Mouse (Mus musculus) neural tube, embryonic 15.5 days (tissue): ENCODE measurements at regions not wholly inside any gene's neighbourhood (a gene's known extent, or its start where the extent isn't known, plus 50 kb on each side); places are given as distances from the start of the nearest gene placed in this dataset.

ENCODE experiments used
- ATAC-seq: fragments of 200-750 bp; cut with Nextera tagmentation; 2 replicates; pipeline ENCODE4 v1.8.0; 2017; ENCODE audit warnings: mild to moderate bottlenecking, moderate TSS enrichment, moderate library complexity; ENCODE audit not compliant: low FRiP score
- H3K27ac ChIP-seq: fragments of 300-500 bp; sonication (generic); replicated peaks from 2 replicates; pipeline ENCODE4 v1.5.1; 2015; ENCODE audit warnings: mild to moderate bottlenecking, inconsistent platforms
- H3K27me3 ChIP-seq: fragments of 300-500 bp; sonication (generic); replicated peaks from 2 replicates; pipeline ENCODE4 v1.6.1; 2015; ENCODE audit warnings: inconsistent platforms
- H3K36me3 ChIP-seq: fragments of 300-500 bp; sonication (generic); 2 replicates; pipeline ENCODE4 v1.6.1; 2015; ENCODE audit warnings: inconsistent platforms
- H3K4me1 ChIP-seq: fragments of 300-500 bp; sonication (generic); 2 replicates; pipeline ENCODE4 v1.6.1; 2015; ENCODE audit warnings: inconsistent platforms
- H3K4me2 ChIP-seq: fragments of 300-500 bp; sonication (generic); 2 replicates; pipeline ENCODE4 v1.6.1; 2015; ENCODE audit warnings: inconsistent platforms, mild to moderate bottlenecking, moderate library complexity
- H3K4me3 ChIP-seq: fragments of 300-500 bp; sonication (generic); replicated peaks from 2 replicates; pipeline ENCODE4 v1.5.1; 2015; ENCODE audit warnings: mild to moderate bottlenecking, inconsistent platforms
- H3K9ac ChIP-seq: fragments of 300-500 bp; sonication (generic); replicated peaks from 2 replicates; pipeline ENCODE4 v1.6.1; 2015; ENCODE audit warnings: mild to moderate bottlenecking, inconsistent platforms
- H3K9me3 ChIP-seq: fragments of 300-500 bp; sonication (generic); replicated peaks from 2 replicates; pipeline ENCODE4 v1.6.1; 2016; ENCODE audit warnings: inconsistent platforms
- WGBS: fragments of 180-500 bp; shearing (Covaris S2); methylation state at CpG from one replicate; pipeline ENCODE4 v1.1.7; 2015; ENCODE audit warnings: mixed read lengths; 5-methylcytosine and 5-hydroxymethylcytosine counted together

DNA sequence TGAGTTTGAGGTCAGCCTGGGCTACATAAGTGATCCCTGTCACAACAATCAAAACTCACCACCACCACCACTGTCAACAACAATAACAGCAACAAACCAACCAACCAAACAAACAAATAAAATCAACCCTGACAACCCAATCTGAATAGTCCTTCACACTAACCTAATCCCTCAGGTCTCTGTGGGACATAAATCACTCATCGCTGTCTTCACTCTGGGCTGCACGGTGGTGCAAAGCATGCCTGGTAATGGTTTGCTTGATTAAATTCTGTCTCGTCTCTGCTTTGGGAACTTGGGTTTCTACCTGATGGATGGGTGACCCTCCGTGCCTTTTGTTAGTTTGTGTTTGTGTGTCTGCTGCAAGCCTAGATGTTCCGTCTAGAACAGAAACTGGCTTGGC, 100.6 kb downstream of the Slc17a6 start:
- no peak overlapping the region for H3K27ac ChIP-seq
- H3K4me3 ChIP-seq, result no peak overlapping the region
- no peaks in the 10 kb centered on the region for H3K27me3 ChIP-seq
- H3K4me1 ChIP-seq, result no peaks in the 10 kb centered on the region
- H3K36me3 ChIP-seq, result no peaks in the 10 kb centered on the region
- H3K9ac ChIP-seq, result no peak overlapping the region
- ATAC-seq, result no peak
- no peak overlapping the region for H3K4me2 ChIP-seq
- H3K9me3 ChIP-seq, result no peaks in the 10 kb centered on the region
- WGBS, result 45% methylated on average over 5 of the region's 5 CpGs

DNA sequence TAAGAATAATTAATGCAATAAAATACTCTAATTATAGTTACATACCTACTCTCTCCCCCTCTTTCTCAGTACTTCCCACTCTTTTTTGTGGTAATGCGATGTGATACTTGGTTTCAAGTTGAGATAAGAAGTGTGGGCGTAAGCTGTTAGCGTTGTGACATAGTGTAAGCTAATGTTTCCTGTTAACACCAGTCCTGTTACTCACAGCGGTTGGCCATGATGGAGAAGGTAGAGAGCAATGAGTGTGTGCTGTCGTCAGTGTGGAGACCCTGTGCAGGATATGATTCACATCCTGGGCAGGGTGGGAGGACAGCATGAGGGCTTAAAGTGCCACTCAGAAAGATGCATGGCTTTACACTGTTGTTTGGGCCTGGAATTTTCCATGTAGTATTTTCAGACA, 102.1 kb downstream of the Slc17a6 start:
- H3K36me3 ChIP-seq, result no peaks in the 10 kb centered on the region
- no peak overlapping the region for H3K27ac ChIP-seq
- ATAC-seq, result no peak
- H3K27me3 ChIP-seq, result no peaks in the 10 kb centered on the region
- no peak overlapping the region for H3K9ac ChIP-seq
- no peaks in the 10 kb centered on the region for H3K9me3 ChIP-seq
- 78% methylated on average over 5 of the region's 5 CpGs for WGBS
- H3K4me1 ChIP-seq, result no peaks in the 10 kb centered on the region
- no peak overlapping the region for H3K4me2 ChIP-seq
- H3K4me3 ChIP-seq, result no peak overlapping the region

DNA sequence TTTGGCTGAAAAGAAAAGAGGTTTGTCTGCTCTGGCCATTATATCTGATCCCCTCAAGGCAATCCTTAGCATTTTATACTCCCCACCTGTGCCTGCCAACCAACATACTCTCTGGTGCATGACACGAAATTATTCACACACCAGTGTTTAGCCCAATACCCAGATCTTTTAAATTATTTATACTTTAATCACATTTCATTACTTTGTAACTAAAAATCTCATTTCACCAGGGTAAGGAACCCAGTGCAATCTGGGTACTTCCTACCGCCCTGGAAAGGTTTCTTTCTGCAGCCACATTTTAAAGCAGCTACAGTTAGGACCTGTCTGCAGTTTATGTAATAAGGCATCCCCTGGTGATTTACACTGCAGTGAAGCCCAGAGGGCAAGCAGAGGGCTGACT, 114.5 kb downstream of the Slc17a6 start:
- no peak overlapping the region for H3K4me3 ChIP-seq
- H3K9me3 ChIP-seq, result no peaks in the 10 kb centered on the region
- 33% methylated on average over 2 of the region's 2 CpGs for WGBS
- no peak overlapping the region for H3K4me2 ChIP-seq
- H3K27ac ChIP-seq, result peak overlapping the region; percentile 63
- H3K27me3 ChIP-seq, result no peaks in the 10 kb centered on the region
- H3K9ac ChIP-seq, result no peak overlapping the region
- no peaks in the 10 kb centered on the region for H3K36me3 ChIP-seq
- peaks cover 12% of the 10 kb centered on the region; the same call in 1 of the 2 replicates for H3K4me1 ChIP-seq
- ATAC-seq, result peak; percentile 52; the same call in 1 of the 2 replicates

DNA sequence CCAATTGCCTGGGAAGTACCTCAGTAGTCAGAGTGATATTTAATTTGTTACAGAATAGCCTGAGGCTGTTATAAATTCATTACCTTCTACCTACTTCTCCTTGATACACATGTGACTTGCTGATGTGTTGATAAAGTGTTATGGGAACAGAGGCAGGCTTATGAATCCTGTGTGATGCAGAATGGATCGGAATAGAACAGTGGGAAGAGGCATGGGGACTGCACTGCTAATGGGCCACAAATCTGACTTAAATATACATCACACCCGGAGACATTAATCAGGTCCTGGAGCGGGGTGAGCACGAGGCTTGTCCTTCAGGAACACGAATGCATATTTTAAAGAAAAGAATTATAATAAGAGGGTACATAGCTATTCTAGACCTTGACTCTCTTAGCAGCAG, 117.8 kb downstream of the Slc17a6 start:
- Histone ChIP-seq H3K4me3 (no peak overlapping the region), H3K27me3 (no peaks in the 10 kb centered on the region), H3K4me2 (no peak overlapping the region), H3K36me3 (no peaks in the 10 kb centered on the region), H3K9ac (no peak overlapping the region), H3K4me1 (peaks cover 19% of the 10 kb centered on the region; the same call in 1 of the 2 replicates), H3K27ac (peak overlapping the region; percentile 67; the same call in 1 of the 2 replicates), H3K9me3 (no peaks in the 10 kb centered on the region)
- ATAC-seq, result no peak
- WGBS, result 35% methylated on average over 5 of the region's 5 CpGs

DNA sequence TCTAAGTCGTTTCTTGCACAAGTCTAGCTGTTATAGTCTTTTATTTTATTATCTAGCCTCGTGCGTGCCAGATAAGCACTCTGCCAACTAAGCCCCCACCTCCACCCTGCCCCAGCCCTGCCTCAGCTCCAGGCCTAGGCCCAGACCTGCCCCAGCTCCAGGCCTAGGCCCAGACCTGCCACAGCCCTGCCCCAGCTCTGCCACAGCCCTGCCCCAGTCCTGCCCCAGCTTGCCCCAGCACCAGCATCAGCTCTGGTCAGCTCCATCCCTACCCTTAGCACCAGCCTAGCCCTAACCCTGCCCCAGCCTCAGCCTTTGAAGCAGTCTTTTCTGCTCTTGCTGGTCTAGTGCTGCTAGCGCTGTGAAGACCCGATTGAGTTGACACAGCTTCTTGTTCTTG, 119.1 kb downstream of the Slc17a6 start:
- no peaks in the 10 kb centered on the region for H3K9me3 ChIP-seq
- no peak for ATAC-seq
- H3K4me3 ChIP-seq, result no peak overlapping the region
- H3K4me2 ChIP-seq, result no peak overlapping the region
- peak overlapping the region; percentile 68 for H3K27ac ChIP-seq
- H3K27me3 ChIP-seq, result no peaks in the 10 kb centered on the region
- 72% methylated on average over 5 of the region's 5 CpGs for WGBS
- no peaks in the 10 kb centered on the region for H3K36me3 ChIP-seq
- peaks cover 19% of the 10 kb centered on the region; the same call in 1 of the 2 replicates for H3K4me1 ChIP-seq
- no peak overlapping the region for H3K9ac ChIP-seq

DNA sequence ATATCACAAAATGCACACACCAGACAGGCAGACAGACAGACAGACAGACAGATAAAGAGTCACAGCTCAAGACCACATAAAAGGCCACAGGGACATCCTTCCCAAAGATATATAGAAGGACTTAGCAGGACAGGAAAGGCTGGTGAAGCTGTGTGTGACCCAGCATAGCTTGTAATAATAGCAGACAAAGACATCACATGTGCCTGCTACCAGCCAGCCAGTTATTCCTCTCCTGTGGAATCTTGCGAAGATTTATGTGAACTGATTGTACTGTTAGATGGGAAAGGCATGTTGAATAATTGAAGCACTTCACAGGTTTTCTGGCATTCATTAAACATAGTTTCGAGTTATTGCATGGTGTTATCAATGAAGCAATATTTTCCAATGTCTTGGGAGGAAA, 119.1 kb upstream of the Gas2 start:
- no peaks in the 10 kb centered on the region for H3K9me3 ChIP-seq
- no peaks in the 10 kb centered on the region for H3K27me3 ChIP-seq
- H3K36me3 ChIP-seq, result no peaks in the 10 kb centered on the region
- ATAC-seq, result peak; percentile 67; the same call in 1 of the 2 replicates
- 58% methylated on average over 2 of the region's 2 CpGs for WGBS
- no peak overlapping the region for H3K4me2 ChIP-seq
- no peak overlapping the region for H3K4me3 ChIP-seq
- peak overlapping the region; percentile 79 for H3K27ac ChIP-seq
- H3K4me1 ChIP-seq, result peaks cover 11% of the 10 kb centered on the region; the same call in 1 of the 2 replicates
- no peak overlapping the region for H3K9ac ChIP-seq

DNA sequence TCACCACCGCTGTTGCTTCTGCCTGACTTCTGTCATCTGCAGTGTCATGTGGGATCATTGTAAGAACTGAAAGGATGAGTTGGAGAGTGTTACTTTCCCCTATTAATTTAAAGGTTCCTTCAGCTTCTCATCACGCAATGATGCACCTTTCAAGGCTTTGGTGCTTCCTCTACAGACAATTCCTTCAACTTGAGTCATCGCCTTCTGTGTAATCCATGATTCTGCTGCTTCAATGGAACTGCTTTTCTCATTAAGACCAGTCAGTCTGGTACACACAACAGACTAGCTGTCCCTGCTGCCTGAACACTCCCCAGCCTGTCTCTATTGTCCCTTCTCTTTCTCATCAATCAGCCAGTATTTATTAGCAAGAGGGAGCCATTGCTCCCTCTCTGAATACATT, 116.2 kb upstream of the Gas2 start:
- no peaks in the 10 kb centered on the region for H3K36me3 ChIP-seq
- H3K27me3 ChIP-seq, result no peaks in the 10 kb centered on the region
- no peak overlapping the region for H3K4me2 ChIP-seq
- no peak overlapping the region for H3K9ac ChIP-seq
- H3K9me3 ChIP-seq, result no peaks in the 10 kb centered on the region
- H3K27ac ChIP-seq, result no peak overlapping the region; the same call in 1 of the 2 replicates
- ATAC-seq, result no peak
- H3K4me1 ChIP-seq, result peaks cover 32% of the 10 kb centered on the region
- 64% methylated on average over 3 of the region's 3 CpGs for WGBS
- no peak overlapping the region for H3K4me3 ChIP-seq

DNA sequence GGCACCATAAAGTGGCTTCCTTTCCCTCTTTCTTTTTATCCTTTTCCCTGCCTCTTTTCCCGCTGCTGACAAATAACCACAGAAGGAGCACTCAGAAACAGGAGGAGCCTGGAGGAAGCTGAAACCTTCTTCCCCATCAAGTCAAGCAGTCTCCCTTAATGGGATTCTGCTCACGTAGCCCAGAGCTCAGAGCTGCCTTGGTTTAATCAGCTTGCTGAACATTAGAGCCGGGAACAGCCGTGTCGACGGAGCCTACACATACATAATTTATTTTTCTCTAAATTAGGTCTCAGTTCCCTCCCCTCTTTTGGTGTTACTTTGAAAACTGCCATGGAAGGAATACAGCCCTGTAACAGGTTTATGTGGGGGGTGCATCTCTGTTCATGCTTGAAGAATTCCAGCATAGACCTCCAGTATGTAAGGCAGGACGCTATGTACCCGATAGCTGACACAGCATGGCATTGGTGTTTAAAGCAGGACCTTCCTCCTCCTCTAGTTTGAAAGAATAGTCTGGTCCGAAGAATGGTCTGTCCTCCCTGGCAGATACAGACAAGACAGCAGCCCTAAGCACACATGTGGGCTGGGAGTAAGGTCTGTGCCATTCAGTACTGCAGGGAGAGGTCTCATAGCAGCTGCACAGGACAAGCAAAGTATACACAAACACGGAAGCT, 113.0 kb upstream of the Gas2 start:
- Histone ChIP-seq H3K4me3 (peak overlapping the region; percentile 10), H3K27ac (peak overlapping the region; percentile 87), H3K27me3 (no peaks in the 10 kb centered on the region), H3K4me2 (peak overlapping the region; percentile 48), H3K9ac (0 out of 2 replicates have a peak overlapping the region, but pooled peaks have one; percentile 4), H3K36me3 (no peaks in the 10 kb centered on the region), H3K9me3 (no peaks in the 10 kb centered on the region), H3K4me1 (peaks cover 21% of the 10 kb centered on the region)
- WGBS, result 17% methylated on average over 10 of the region's 10 CpGs
- ATAC-seq, result peak; percentile 93

GRCm38 (mm10) chr7:51749304-51750129, 112.3 kb upstream of the Gas2 start:
- ATAC-seq, result peak; percentile 45
- WGBS, result 34% methylated on average over 14 of the region's 14 CpGs
- Histone ChIP-seq H3K27ac (peak overlapping the region; percentile 87), H3K27me3 (no peaks in the 10 kb centered on the region), H3K4me3 (no peak overlapping the region), H3K4me1 (peaks cover 26% of the 10 kb centered on the region), H3K9me3 (no peaks in the 10 kb centered on the region), H3K36me3 (no peaks in the 10 kb centered on the region), H3K9ac (0 out of 2 replicates have a peak overlapping the region, but pooled peaks have one; percentile 3), H3K4me2 (peak overlapping the region; percentile 48)

GRCm38 (mm10) chr7:51750271-51750670, 111.5 kb upstream of the Gas2 start:
- no peaks in the 10 kb centered on the region for H3K36me3 ChIP-seq
- WGBS, result 73% methylated on average over 1 of the region's 1 CpGs
- ATAC-seq, result no peak
- H3K9me3 ChIP-seq, result no peaks in the 10 kb centered on the region
- no peak overlapping the region for H3K4me2 ChIP-seq
- peaks cover 32% of the 10 kb centered on the region for H3K4me1 ChIP-seq
- H3K9ac ChIP-seq, result no peak overlapping the region
- H3K27ac ChIP-seq, result peak overlapping the region; percentile 87
- no peak overlapping the region for H3K4me3 ChIP-seq
- no peaks in the 10 kb centered on the region for H3K27me3 ChIP-seq

DNA sequence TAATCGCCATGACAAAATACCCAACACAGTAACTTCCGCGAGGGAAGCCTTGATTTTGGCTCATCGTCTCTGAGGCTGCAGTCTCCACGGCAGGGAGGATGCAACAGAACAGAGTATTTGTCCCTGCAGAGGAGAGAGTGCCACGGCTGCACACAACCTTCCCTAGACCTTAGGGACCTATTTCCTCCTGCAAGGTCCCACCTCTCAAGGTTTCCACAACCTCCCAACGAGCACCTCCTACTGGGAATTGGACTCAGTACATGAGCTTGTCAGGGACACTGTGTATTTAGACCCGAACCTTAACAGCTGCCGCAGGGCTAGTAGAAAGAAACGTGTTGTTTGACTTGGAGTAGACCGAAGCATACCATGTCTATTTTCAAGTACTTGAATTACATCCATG, 108.8 kb upstream of the Gas2 start:
- Histone ChIP-seq H3K9me3 (no peaks in the 10 kb centered on the region), H3K27me3 (no peaks in the 10 kb centered on the region), H3K36me3 (no peaks in the 10 kb centered on the region), H3K27ac (no peak overlapping the region), H3K4me3 (no peak overlapping the region), H3K4me2 (no peak overlapping the region), H3K4me1 (peaks cover 32% of the 10 kb centered on the region), H3K9ac (no peak overlapping the region)
- no peak for ATAC-seq
- WGBS, result 71% methylated on average over 11 of the region's 11 CpGs
